Mouse (Mus musculus) hindbrain, embryonic 12.5 days (tissue): ENCODE measurements around the gene Them4. TPM values are rescaled to one million over a fixed set of nuclear protein-coding genes. Genes with fewer than 3 reads are reported as not detected.

Experiments used
- ATAC-seq: fragments of 200-750 bp; cut with Nextera tagmentation; 2 replicates; pipeline ENCODE4 v1.8.0; 2017; ENCODE audit warnings: moderate TSS enrichment; ENCODE audit not compliant: low FRiP score
- H3K27ac ChIP-seq: fragments of 300-500 bp; sonication (generic); 2 replicates; pipeline ENCODE4 v1.5.1; 2016; ENCODE audit warnings: mild to moderate bottlenecking
- H3K27me3 ChIP-seq: fragments of 300-500 bp; sonication (generic); 2 replicates; pipeline ENCODE4 v1.6.1; 2016; ENCODE audit warnings: mild to moderate bottlenecking
- H3K36me3 ChIP-seq: fragments of 300-500 bp; sonication (generic); 2 replicates; pipeline ENCODE4 v1.6.1; 2016; ENCODE audit warnings: mild to moderate bottlenecking
- H3K4me1 ChIP-seq: fragments of 300-500 bp; sonication (generic); 2 replicates; pipeline ENCODE4 v1.6.1; 2016
- H3K4me2 ChIP-seq: fragments of 300-500 bp; sonication (generic); replicated peaks from 2 replicates; pipeline ENCODE4 v1.6.1; 2016; ENCODE audit warnings: mild to moderate bottlenecking
- H3K4me3 ChIP-seq: fragments of 300-500 bp; sonication (generic); 2 replicates; pipeline ENCODE4 v1.5.1; 2016; ENCODE audit warnings: mild to moderate bottlenecking
- H3K9ac ChIP-seq: fragments of 300-500 bp; sonication (generic); 2 replicates; pipeline ENCODE4 v1.6.1; 2016; ENCODE audit warnings: mild to moderate bottlenecking, moderate library complexity
- H3K9me3 ChIP-seq: fragments of 300-500 bp; sonication (generic); replicated peaks from 2 replicates; pipeline ENCODE4 v1.6.1; 2016; ENCODE audit warnings: mild to moderate bottlenecking
- WGBS: fragments of 180-500 bp; shearing (Covaris S2); methylation state at CpG from one replicate; pipeline ENCODE4 v1.1.7; 2016; 5-methylcytosine and 5-hydroxymethylcytosine counted together
- polyA plus RNA-seq: library from polyadenylated mRNA; unstranded; fragments of >200 nt; fragmentation: Nextera tagmentation; extraction: Ambion mirVana; gene quantifications from 2 replicates; pipeline ENCODE4 v1.2.1, GENCODE M21; 2016

Them4 gene
- polyA plus RNA-seq, 1 experiment from 2014 or later, result 16.1 TPM

GRCm38 (mm10) chr3:94341959-94342422 lies 32.1 kb downstream of the Them4 start, which contains the start of gene Them5:
Them5 (plus strand) TSS chr3:94342099.
- 61% methylated on average over 3 of the region's 3 CpGs for WGBS
- Histone ChIP-seq H3K27ac (no peak within 1 kb of the TSS), H3K36me3 (no peaks in the 10 kb centered on the region), H3K9ac (no peak within 1 kb of the TSS), H3K9me3 (no peaks in the 10 kb centered on the region), H3K4me3 (no peak within 1 kb of the TSS), H3K4me1 (no peaks in the 10 kb centered on the region), H3K27me3 (no peaks in the 10 kb centered on the region), H3K4me2 (no peak within 1 kb of the TSS)
- no peak for ATAC-seq

- no peak for ATAC-seq
- Histone ChIP-seq H3K27ac (no peak overlapping the region), H3K9me3 (no peaks in the 10 kb centered on the region), H3K4me3 (no peak overlapping the region), H3K9ac (no peak overlapping the region), H3K36me3 (no peaks in the 10 kb centered on the region), H3K4me2 (no peak overlapping the region), H3K4me1 (no peaks in the 10 kb centered on the region), H3K27me3 (no peaks in the 10 kb centered on the region)
- WGBS, result 68% methylated on average over 1 of the region's 1 CpGs
These were observed 32.7 kb downstream of the Them4 start for GRCm38 (mm10) chr3:94342552-94342951.

GRCm38 (mm10) chr3:94344182-94344581 lies 34.3 kb downstream of the Them4 start:
- WGBS, result 89% methylated on average over 2 of the region's 2 CpGs
- Histone ChIP-seq H3K4me1 (no peaks in the 10 kb centered on the region), H3K27me3 (no peaks in the 10 kb centered on the region), H3K9ac (no peak overlapping the region), H3K36me3 (no peaks in the 10 kb centered on the region), H3K4me3 (no peak overlapping the region), H3K9me3 (no peaks in the 10 kb centered on the region), H3K4me2 (no peak overlapping the region), H3K27ac (no peak overlapping the region)
- no peak for ATAC-seq

- H3K27me3 ChIP-seq, result no peaks in the 10 kb centered on the region
- H3K4me2 ChIP-seq, result no peak overlapping the region
- no peak overlapping the region for H3K4me3 ChIP-seq
- ATAC-seq, result no peak
- H3K9ac ChIP-seq, result no peak overlapping the region
- WGBS, result 71% methylated on average over 3 of the region's 3 CpGs
- H3K36me3 ChIP-seq, result no peaks in the 10 kb centered on the region
- H3K4me1 ChIP-seq, result no peaks in the 10 kb centered on the region
- H3K9me3 ChIP-seq, result no peaks in the 10 kb centered on the region
- no peak overlapping the region for H3K27ac ChIP-seq
These were observed 35.0 kb downstream of the Them4 start for GRCm38 (mm10) chr3:94344897-94345296.

- Histone ChIP-seq H3K36me3 (no peaks in the 10 kb centered on the region), H3K4me1 (no peaks in the 10 kb centered on the region), H3K27me3 (no peaks in the 10 kb centered on the region)
These were observed 38.3 kb downstream of the Them4 start for GRCm38 (mm10) chr3:94348146-94348545.

GRCm38 (mm10) chr3:94360812-94361211 lies 50.9 kb downstream of the Them4 start:
- Histone ChIP-seq H3K36me3 (no peaks in the 10 kb centered on the region), H3K4me3 (no peak overlapping the region), H3K9ac (no peak overlapping the region), H3K9me3 (no peaks in the 10 kb centered on the region), H3K27me3 (peaks cover 41% of the 10 kb centered on the region), H3K27ac (no peak overlapping the region), H3K4me2 (no peak overlapping the region), H3K4me1 (peaks cover 18% of the 10 kb centered on the region)
- no peak for ATAC-seq
- 5% methylated on average over 1 of the region's 1 CpGs for WGBS

More at GRCm38 (mm10) chr3:94348146-94348545, 38.3 kb downstream of the Them4 start:
- Histone ChIP-seq H3K9me3 (no peaks in the 10 kb centered on the region; the same call in 1 of the 2 replicates), H3K9ac (no peak overlapping the region), H3K27ac (no peak overlapping the region), H3K4me2 (no peak overlapping the region), H3K4me3 (no peak overlapping the region)
- WGBS, result 70% methylated on average over 2 of the region's 2 CpGs
- ATAC-seq, result no peak

GRCm38 (mm10) chr3:94362138-94362537 lies 52.2 kb downstream of the Them4 start, which contains the start of gene C2cd4d:
C2cd4d (plus strand) TSS chr3:94362438.
- WGBS, result 31% methylated on average over 7 of the region's 7 CpGs
- Histone ChIP-seq H3K4me1 (peaks cover 18% of the 10 kb centered on the region), H3K27me3 (peaks cover 49% of the 10 kb centered on the region), H3K27ac (peak within 1 kb of the TSS; percentile 44; the same call in 1 of the 2 replicates), H3K9ac (peak within 1 kb of the TSS; percentile 84), H3K36me3 (no peaks in the 10 kb centered on the region), H3K9me3 (no peaks in the 10 kb centered on the region), H3K4me3 (peak within 1 kb of the TSS; percentile 57), H3K4me2 (peak within 1 kb of the TSS; percentile 94)
- no peak for ATAC-seq

GRCm38 (mm10) chr3:94363291-94364153 lies 53.6 kb downstream of the Them4 start:
- ATAC-seq, result peak; percentile 75
- Histone ChIP-seq H3K9ac (peak overlapping the region; percentile 84), H3K4me3 (peak overlapping the region; percentile 57), H3K36me3 (no peaks in the 10 kb centered on the region), H3K27me3 (peaks cover 49% of the 10 kb centered on the region), H3K4me1 (peaks cover 18% of the 10 kb centered on the region), H3K9me3 (no peaks in the 10 kb centered on the region), H3K4me2 (peak overlapping the region; percentile 94), H3K27ac (peak overlapping the region; percentile 41)
- WGBS, result 6% methylated on average over 79 of the region's 97 CpGs

- peak overlapping the region; percentile 84 for H3K9ac ChIP-seq
- no peaks in the 10 kb centered on the region for H3K36me3 ChIP-seq
- 4% methylated on average over 22 of the region's 23 CpGs for WGBS
- H3K27ac ChIP-seq, result peak overlapping the region; percentile 41
- ATAC-seq, result peak; percentile 61
- H3K4me2 ChIP-seq, result peak overlapping the region; percentile 94
- H3K4me1 ChIP-seq, result peaks cover 18% of the 10 kb centered on the region
- peak overlapping the region; percentile 57 for H3K4me3 ChIP-seq
- peaks cover 49% of the 10 kb centered on the region for H3K27me3 ChIP-seq
- no peaks in the 10 kb centered on the region for H3K9me3 ChIP-seq
These were observed 54.3 kb downstream of the Them4 start for GRCm38 (mm10) chr3:94364154-94364526.

- H3K27ac ChIP-seq, result no peak overlapping the region
- H3K9ac ChIP-seq, result no peak overlapping the region
- H3K4me3 ChIP-seq, result no peak overlapping the region
- no peaks in the 10 kb centered on the region for H3K36me3 ChIP-seq
- WGBS, result 20% methylated on average over 3 of the region's 3 CpGs
- H3K4me1 ChIP-seq, result peaks cover 22% of the 10 kb centered on the region
- no peak overlapping the region for H3K4me2 ChIP-seq
- no peaks in the 10 kb centered on the region for H3K9me3 ChIP-seq
- peaks cover 46% of the 10 kb centered on the region for H3K27me3 ChIP-seq
- ATAC-seq, result peak; percentile 14; the same call in 1 of the 2 replicates
These were observed 56.9 kb downstream of the Them4 start for GRCm38 (mm10) chr3:94366761-94367160.

GRCm38 (mm10) chr3:94367511-94367910 lies 57.6 kb downstream of the Them4 start:
- Histone ChIP-seq H3K4me3 (no peak overlapping the region), H3K9ac (no peak overlapping the region), H3K27ac (no peak overlapping the region), H3K9me3 (no peaks in the 10 kb centered on the region), H3K4me1 (peaks cover 21% of the 10 kb centered on the region), H3K4me2 (no peak overlapping the region), H3K27me3 (peaks cover 39% of the 10 kb centered on the region), H3K36me3 (no peaks in the 10 kb centered on the region)
- 82% methylated on average over 6 of the region's 6 CpGs for WGBS
- ATAC-seq, result no peak

- Histone ChIP-seq H3K9me3 (no peaks in the 10 kb centered on the region), H3K4me1 (peaks cover 25% of the 10 kb centered on the region), H3K4me2 (no peak overlapping the region), H3K9ac (no peak overlapping the region), H3K27me3 (peaks cover 39% of the 10 kb centered on the region), H3K27ac (no peak overlapping the region), H3K36me3 (no peaks in the 10 kb centered on the region), H3K4me3 (no peak overlapping the region)
- whole genome bisulfite sequencing, result 69% methylated on average over 6 of the region's 6 CpGs
- no peak for ATAC-seq
These were observed 58.7 kb downstream of the Them4 start for GRCm38 (mm10) chr3:94368631-94369030.
